Mouse (Mus musculus): ENCODE measurements around the gene Cyfip1. TPM values are rescaled to one million over a fixed set of nuclear protein-coding genes. Genes with fewer than 3 reads are reported as not detected.

Cyfip1 gene
- polyA plus RNA-seq, 2 experiments: 6.4 to 16.1 TPM

- no peak overlapping the region for H3K27ac ChIP-seq
- no peak overlapping the region for H3K4me3 ChIP-seq (ENCODE audit: insufficient read depth in 1 of 2, low read depth in 2 of 2, low read length in 2 of 2)
- WGBS (ENCODE audit: insufficient replicate concordance): 76% methylated on average over 4 of the region's 4 CpGs
- no peaks in the 10 kb centered on the region for H3K9me3 ChIP-seq (ENCODE audit: control insufficient read depth, low read length)
- no peak for ATAC-seq (ENCODE audit: insufficient read depth)
- H3K4me2 ChIP-seq (ENCODE audit: low read depth): no peak overlapping the region
- H3K9ac ChIP-seq (replicated peaks): no peak overlapping the region
- peaks cover 0 to 6% of the 10 kb centered on the region in 2 experiments; a peak in 2 of 4 replicates for H3K4me1 ChIP-seq (replicated peaks; ENCODE audit: control insufficient read depth in 2 of 2, insufficient read depth in 2 of 2, low read length in 1 of 2)
- no peak for DNase-seq (ENCODE audit: low read depth in 3 of 3, low spot score in 3 of 3)
- TF ChIP-seq CTCF (IDR thresholded peaks at IDR 0.05; ENCODE audit: low read depth) (no peak), EP300 (IDR thresholded peaks at IDR 0.05; ENCODE audit: low read depth) (no peak)
- H3K36me3 ChIP-seq (replicated peaks; ENCODE audit: control insufficient read depth, insufficient read depth, low read depth): no peaks in the 10 kb centered on the region
- H3K27me3 ChIP-seq (ENCODE audit: control insufficient read depth, insufficient read depth, low read length): no peaks in the 10 kb centered on the region
These were observed 19.6 kb downstream of the Cyfip1 start for GRCm38 (mm10) chr7:55861175-55861574.

DNA sequence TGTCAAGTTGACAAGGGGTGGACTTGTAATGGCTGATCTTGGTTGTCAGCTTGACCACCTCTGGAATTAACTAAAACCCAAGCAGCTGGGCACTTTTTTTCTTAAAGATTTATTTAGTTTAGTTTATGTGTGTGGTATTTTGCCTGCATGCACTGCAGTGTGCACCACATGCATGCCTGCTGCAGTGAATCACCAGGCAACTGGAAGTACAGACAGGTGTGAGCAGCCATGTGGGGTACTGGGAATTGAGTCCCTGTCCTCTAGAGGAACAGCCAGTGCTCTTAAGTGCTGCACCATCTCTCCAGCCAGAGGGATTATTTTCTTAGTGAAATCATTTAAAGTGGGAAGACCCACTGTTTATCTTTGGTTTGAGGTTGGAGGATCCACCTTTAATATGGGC lies 23.5 kb downstream of the Cyfip1 start:
- TF ChIP-seq CTCF (IDR thresholded peaks at IDR 0.05; ENCODE audit: low read depth): no peak
- no peak for TF ChIP-seq EP300 (IDR thresholded peaks at IDR 0.05; ENCODE audit: low read depth)
- ATAC-seq (ENCODE audit: insufficient read depth) (no peak), DNase-seq (ENCODE audit: low read depth in 3 of 3, low spot score in 3 of 3) (no peak)
- no peaks in the 10 kb centered on the region; a peak in 1 of 4 replicates for H3K4me1 ChIP-seq (replicated peaks; ENCODE audit: control insufficient read depth in 2 of 2, insufficient read depth in 2 of 2, low read length in 1 of 2)
- H3K9ac ChIP-seq (replicated peaks): no peak overlapping the region
- H3K27ac ChIP-seq: no peak overlapping the region
- no peak overlapping the region for H3K4me3 ChIP-seq (ENCODE audit: insufficient read depth in 1 of 2, low read depth in 2 of 2, low read length in 2 of 2)
- no peak overlapping the region for H3K4me2 ChIP-seq (ENCODE audit: low read depth)
- no peaks in the 10 kb centered on the region for H3K9me3 ChIP-seq (ENCODE audit: control insufficient read depth, low read length)
- H3K36me3 ChIP-seq (replicated peaks; ENCODE audit: control insufficient read depth, insufficient read depth, low read depth): no peaks in the 10 kb centered on the region
- no peaks in the 10 kb centered on the region for H3K27me3 ChIP-seq (ENCODE audit: control insufficient read depth, insufficient read depth, low read length)

- H3K27ac ChIP-seq: no peak overlapping the region
- TF ChIP-seq CTCF (IDR thresholded peaks at IDR 0.05; ENCODE audit: low read depth): no peak
- TF ChIP-seq EP300 (IDR thresholded peaks at IDR 0.05; ENCODE audit: low read depth): no peak
- WGBS (ENCODE audit: insufficient replicate concordance): 56% methylated on average over 8 of the region's 8 CpGs
These were observed 24.3 kb downstream of the Cyfip1 start for GRCm38 (mm10) chr7:55865750-55866416.

GRCm38 (mm10) chr7:55868247-55868646 lies 26.7 kb downstream of the Cyfip1 start:
- Histone ChIP-seq H3K27ac (no peak overlapping the region), H3K4me1 (replicated peaks; ENCODE audit: control insufficient read depth in 2 of 2, insufficient read depth in 2 of 2, low read length in 1 of 2) (no peaks in the 10 kb centered on the region; a peak in 1 of 4 replicates), H3K27me3 (ENCODE audit: control insufficient read depth, insufficient read depth, low read length) (no peaks in the 10 kb centered on the region), H3K36me3 (replicated peaks; ENCODE audit: control insufficient read depth, insufficient read depth, low read depth) (no peaks in the 10 kb centered on the region), H3K9ac (replicated peaks) (no peak overlapping the region), H3K4me3 (ENCODE audit: insufficient read depth in 1 of 2, low read depth in 2 of 2, low read length in 2 of 2) (no peak overlapping the region), H3K4me2 (ENCODE audit: low read depth) (no peak overlapping the region), H3K9me3 (ENCODE audit: control insufficient read depth, low read length) (no peaks in the 10 kb centered on the region)
- no peak for DNase-seq (ENCODE audit: low read depth in 3 of 3, low spot score in 3 of 3)
- WGBS (ENCODE audit: insufficient replicate concordance): 58% methylated on average over 7 of the region's 7 CpGs
- ATAC-seq (ENCODE audit: insufficient read depth): no peak
- TF ChIP-seq EP300 (IDR thresholded peaks at IDR 0.05; ENCODE audit: low read depth): no peak

More at GRCm38 (mm10) chr7:55865750-55866416, 24.3 kb downstream of the Cyfip1 start:
- Histone ChIP-seq H3K4me2 (ENCODE audit: low read depth) (no peak overlapping the region), H3K9me3 (ENCODE audit: control insufficient read depth, low read length) (no peaks in the 10 kb centered on the region), H3K36me3 (replicated peaks; ENCODE audit: control insufficient read depth, insufficient read depth, low read depth) (no peaks in the 10 kb centered on the region), H3K9ac (replicated peaks) (no peak overlapping the region), H3K27me3 (ENCODE audit: control insufficient read depth, insufficient read depth, low read length) (no peaks in the 10 kb centered on the region), H3K4me1 (replicated peaks; ENCODE audit: control insufficient read depth in 2 of 2, insufficient read depth in 2 of 2, low read length in 1 of 2) (no peaks in the 10 kb centered on the region; a peak in 1 of 4 replicates), H3K4me3 (ENCODE audit: insufficient read depth in 1 of 2, low read depth in 2 of 2, low read length in 2 of 2) (no peak overlapping the region)
- ATAC-seq (ENCODE audit: insufficient read depth): no peak
- no peak for DNase-seq (ENCODE audit: low read depth in 3 of 3, low spot score in 3 of 3)

DNA sequence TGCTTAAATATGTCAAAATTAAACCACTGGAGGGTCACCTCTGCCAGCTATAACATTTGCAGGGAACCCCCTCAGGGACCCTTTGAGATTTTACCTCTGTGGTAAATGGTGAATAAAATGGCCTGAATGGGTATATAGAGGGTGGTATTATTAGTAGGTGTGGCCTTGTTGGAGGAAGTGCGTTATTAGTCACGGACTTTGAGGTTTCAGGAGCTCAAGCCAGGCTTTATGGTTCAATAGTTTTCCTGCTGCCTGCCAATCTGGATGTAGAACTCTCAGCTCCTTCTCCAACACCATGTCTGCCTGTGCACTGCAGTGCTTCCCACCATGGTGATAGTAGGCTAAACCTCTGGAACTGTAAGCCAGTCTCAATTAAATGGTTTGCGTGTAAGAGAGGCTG lies 27.7 kb downstream of the Cyfip1 start:
- no peak for ATAC-seq (ENCODE audit: insufficient read depth)
- Histone ChIP-seq H3K4me1 (replicated peaks; ENCODE audit: control insufficient read depth in 2 of 2, insufficient read depth in 2 of 2, low read length in 1 of 2) (no peaks in the 10 kb centered on the region; a peak in 1 of 4 replicates), H3K4me2 (ENCODE audit: low read depth) (no peak overlapping the region), H3K27me3 (ENCODE audit: control insufficient read depth, insufficient read depth, low read length) (no peaks in the 10 kb centered on the region), H3K9ac (replicated peaks) (no peak overlapping the region), H3K27ac (no peak overlapping the region), H3K9me3 (ENCODE audit: control insufficient read depth, low read length) (no peaks in the 10 kb centered on the region), H3K4me3 (ENCODE audit: insufficient read depth in 1 of 2, low read depth in 2 of 2, low read length in 2 of 2) (no peak overlapping the region), H3K36me3 (replicated peaks; ENCODE audit: control insufficient read depth, insufficient read depth, low read depth) (no peaks in the 10 kb centered on the region)
- DNase-seq (ENCODE audit: low read depth in 3 of 3, low spot score in 3 of 3): no peak
- 66% methylated on average over 3 of the region's 3 CpGs for WGBS (ENCODE audit: insufficient replicate concordance)
- TF ChIP-seq CTCF (IDR thresholded peaks at IDR 0.05; ENCODE audit: low read depth) (no peak), EP300 (IDR thresholded peaks at IDR 0.05; ENCODE audit: low read depth) (no peak)

Measured in liver, embryonic 14.5 days (tissue).